Mouse (Mus musculus) cerebellum, adult 2 months (tissue): ENCODE measurements around the gene Spaca7.

Experiments used
- CTCF ChIP-seq: fragments of 200-500 bp; IDR thresholded peaks from 2 replicates; pipeline ENCODE4 v1.5.1; 2011; ENCODE audit warnings: low read depth, mild to moderate bottlenecking, control low read depth, low read length, moderate library complexity, borderline replicate concordance; ENCODE audit not compliant: insufficient read depth
- POLR2A ChIP-seq: fragments of 200-500 bp; IDR thresholded peaks from 2 replicates; pipeline ENCODE4 v1.6.1; 2011; ENCODE audit warnings: low read length, control low read depth, borderline replicate concordance; ENCODE audit not compliant: insufficient read depth

DNA sequence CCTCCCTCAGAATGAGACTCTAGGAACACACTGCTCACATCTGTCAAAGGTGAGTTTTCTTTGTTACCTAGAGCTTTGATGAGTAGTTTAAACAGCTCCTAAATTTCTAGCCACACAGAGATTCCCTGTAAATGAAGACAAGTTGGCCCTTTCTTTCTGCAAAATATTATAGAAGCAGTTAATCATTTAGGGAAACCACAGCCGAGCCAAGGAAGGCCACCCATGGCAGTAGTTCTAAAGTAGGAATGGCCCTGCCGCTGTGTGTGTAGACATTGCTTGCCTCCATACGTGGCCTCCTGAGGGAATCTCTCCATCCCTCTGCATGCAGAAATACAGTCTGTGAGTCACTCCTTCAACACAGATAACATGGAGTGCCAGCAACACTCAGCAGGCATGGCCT is 14.0 kb upstream of the Spaca7 start:
- TF ChIP-seq CTCF (no peak), POLR2A (no peak)
